Mouse (Mus musculus) megakaryocyte, embryonic 14.5 days (primary cell): ENCODE data around the gene Mcrip1. TPM values are rescaled to one million over a fixed set of nuclear protein-coding genes. Genes with fewer than 3 reads are reported as not detected.
A peak's percentile ranks its signal among the peaks of the same experiment; 100 is the strongest.

Source experiments
- H3K27me3 ChIP-seq: replicated peaks from 2 replicates; pipeline ENCODE3; 2012; ENCODE audit warnings: inconsistent platforms
- H3K36me3 ChIP-seq: replicated peaks from 2 replicates; pipeline ENCODE3; 2012; ENCODE audit warnings: low read length, inconsistent platforms, mixed read lengths
- H3K4me1 ChIP-seq: 2 replicates; pipeline ENCODE4 v1.6.1; 2012; ENCODE audit warnings: inconsistent platforms
- H3K4me3 ChIP-seq: replicated peaks from 2 replicates; pipeline ENCODE3; 2012; ENCODE audit warnings: moderate library complexity, mild to moderate bottlenecking, inconsistent platforms
- H3K9me3 ChIP-seq: 2 replicates; pipeline ENCODE4 v1.6.1; 2012; ENCODE audit warnings: inconsistent platforms
- FLI1 ChIP-seq: IDR thresholded peaks from 2 replicates; pipeline ENCODE4 v1.6.1; 2012; ENCODE audit warnings: low read length, inconsistent platforms, mixed read lengths
- GATA1 ChIP-seq: IDR thresholded peaks from 3 replicates; pipeline ENCODE4 v1.6.1; 2012; ENCODE audit warnings: mixed read lengths, low read length, inconsistent platforms, borderline replicate concordance
- polyA plus RNA-seq: library from polyadenylated mRNA; stranded (reverse); fragments of >175 nt; gene quantifications from 2 replicates; pipeline ENCODE4 v1.2.3, GENCODE M21; 2012; ENCODE audit warnings: low replicate concordance; ENCODE audit not compliant: insufficient read depth

Mcrip1 gene
- polyA plus RNA-seq, 1 experiment = 227 TPM

GRCm38 (mm10) chr11:120581490-120582267, 32.2 kb upstream of the Mcrip1 start, which contains the start of gene Arhgdia:
TSS of gene Arhgdia (minus strand) at chr11:120581624.
- Histone ChIP-seq H3K4me3 (peak within 1 kb of the TSS; percentile 98), H3K36me3 (peaks cover 60% of the 10 kb centered on the region), H3K27me3 (no peaks in the 10 kb centered on the region), H3K9me3 (no peaks in the 10 kb centered on the region), H3K4me1 (peaks cover 51% of the 10 kb centered on the region)
- no peak; the same call in 1 of the 2 replicates for TF ChIP-seq FLI1
- no peak for TF ChIP-seq GATA1

GRCm38 (mm10) chr11:120580871-120581331, 31.4 kb upstream of the Mcrip1 start:
- TF ChIP-seq FLI1 (no peak), GATA1 (no peak)
- Histone ChIP-seq H3K4me1 (peaks cover 59% of the 10 kb centered on the region), H3K36me3 (peaks cover 60% of the 10 kb centered on the region), H3K27me3 (no peaks in the 10 kb centered on the region), H3K4me3 (peak overlapping the region; percentile 98), H3K9me3 (no peaks in the 10 kb centered on the region)

GRCm38 (mm10) chr11:120580190-120580589, 30.7 kb upstream of the Mcrip1 start:
- TF ChIP-seq FLI1 (no peak), GATA1 (no peak)
- Histone ChIP-seq H3K9me3 (no peaks in the 10 kb centered on the region), H3K4me1 (peaks cover 66% of the 10 kb centered on the region), H3K36me3 (peaks cover 54% of the 10 kb centered on the region), H3K27me3 (no peaks in the 10 kb centered on the region), H3K4me3 (peak overlapping the region; percentile 98)

GRCm38 (mm10) chr11:120579316-120580107, 30.0 kb upstream of the Mcrip1 start:
- Histone ChIP-seq H3K4me3 (peak overlapping the region; percentile 98), H3K36me3 (peaks cover 51% of the 10 kb centered on the region), H3K4me1 (peaks cover 73% of the 10 kb centered on the region), H3K9me3 (no peaks in the 10 kb centered on the region), H3K27me3 (no peaks in the 10 kb centered on the region)
- no peak for TF ChIP-seq FLI1

GRCm38 (mm10) chr11:120578694-120579243, 29.2 kb upstream of the Mcrip1 start:
- H3K9me3 ChIP-seq = no peaks in the 10 kb centered on the region
- no peaks in the 10 kb centered on the region for H3K27me3 ChIP-seq
- peaks cover 47% of the 10 kb centered on the region for H3K36me3 ChIP-seq
- TF ChIP-seq FLI1 = no peak
- TF ChIP-seq GATA1 = no peak
- peaks cover 78% of the 10 kb centered on the region for H3K4me1 ChIP-seq
- H3K4me3 ChIP-seq = peak overlapping the region; percentile 98

GRCm38 (mm10) chr11:120578024-120578693, 28.6 kb upstream of the Mcrip1 start:
- TF ChIP-seq FLI1 (no peak), GATA1 (no peak)
- Histone ChIP-seq H3K4me3 (peak overlapping the region; percentile 71), H3K36me3 (peaks cover 46% of the 10 kb centered on the region), H3K27me3 (no peaks in the 10 kb centered on the region), H3K4me1 (peaks cover 78% of the 10 kb centered on the region), H3K9me3 (no peaks in the 10 kb centered on the region)

- H3K36me3 ChIP-seq = peaks cover 46% of the 10 kb centered on the region
- peaks cover 74% of the 10 kb centered on the region for H3K4me1 ChIP-seq
- TF ChIP-seq FLI1 (no peak), GATA1 (no peak)
- no peaks in the 10 kb centered on the region for H3K9me3 ChIP-seq
- H3K27me3 ChIP-seq = no peaks in the 10 kb centered on the region
- no peak overlapping the region for H3K4me3 ChIP-seq
Observed at GRCm38 (mm10) chr11:120577211-120578023, 27.9 kb upstream of the Mcrip1 start.

- Histone ChIP-seq H3K4me3 (peak overlapping the region; percentile 23), H3K4me1 (peaks cover 74% of the 10 kb centered on the region), H3K9me3 (no peaks in the 10 kb centered on the region), H3K36me3 (peaks cover 47% of the 10 kb centered on the region), H3K27me3 (no peaks in the 10 kb centered on the region)
- no peak for TF ChIP-seq GATA1
- no peak for TF ChIP-seq FLI1
Observed at GRCm38 (mm10) chr11:120576365-120576981, 26.9 kb upstream of the Mcrip1 start.

- no peak overlapping the region for H3K4me3 ChIP-seq
- peaks cover 79% of the 10 kb centered on the region for H3K4me1 ChIP-seq
- H3K27me3 ChIP-seq = no peaks in the 10 kb centered on the region
- no peaks in the 10 kb centered on the region for H3K9me3 ChIP-seq
- H3K36me3 ChIP-seq = peaks cover 52% of the 10 kb centered on the region
- no peak for TF ChIP-seq GATA1
- TF ChIP-seq FLI1 = no peak
Observed at GRCm38 (mm10) chr11:120575940-120576339, 26.4 kb upstream of the Mcrip1 start.
